Mouse (Mus musculus): ENCODE measurements around the gene Arl6ip5. TPM values are rescaled to one million over a fixed set of nuclear protein-coding genes. Genes with fewer than 3 reads are reported as not detected.

Gene Arl6ip5
- 64.9 and 72.3 TPM in 2 replicates for polyA plus RNA-seq (2015; fragmentation: Nextera tagmentation; extraction: Ambion mirVana)

- H3K9ac ChIP-seq (ENCODE audit: low read depth, low read length): peak within 1 kb of the TSS; percentile 71
- no peaks in the 10 kb centered on the region for H3K27me3 ChIP-seq (ENCODE audit: insufficient read depth, low read length)
- TF ChIP-seq CTCF (IDR thresholded peaks at IDR 0.05; ENCODE audit: low read depth): no peak; the same call in 1 of the 2 replicates
- H3K4me3 ChIP-seq (replicated peaks; ENCODE audit: low read depth, low read length): peak within 1 kb of the TSS; percentile 85
- DNase-seq (ENCODE audit: low spot score) (peak; percentile 97), ATAC-seq (replicated peaks; ENCODE audit: low FRiP score, low read depth) (peak; percentile 86)
- peak within 1 kb of the TSS; percentile 77 for H3K27ac ChIP-seq
- 10% methylated on average over 32 of the region's 32 CpGs for WGBS
- H3K36me3 ChIP-seq (ENCODE audit: insufficient read depth, low read length): no peaks in the 10 kb centered on the region
- no peaks in the 10 kb centered on the region for H3K9me3 ChIP-seq (replicated peaks; ENCODE audit: low read length)
- peak within 1 kb of the TSS; percentile 92 for H3K4me2 ChIP-seq (ENCODE audit: low read length)
- peaks cover 7% of the 10 kb centered on the region; the same call in 1 of the 2 replicates for H3K4me1 ChIP-seq (replicated peaks; ENCODE audit: insufficient read depth, low read length)
These were observed at the start of gene Arl6ip5 for GRCm38 (mm10) chr6:97210191-97210961. TSS of gene Arl6ip5 (plus strand) at chr6:97210689.

DNA sequence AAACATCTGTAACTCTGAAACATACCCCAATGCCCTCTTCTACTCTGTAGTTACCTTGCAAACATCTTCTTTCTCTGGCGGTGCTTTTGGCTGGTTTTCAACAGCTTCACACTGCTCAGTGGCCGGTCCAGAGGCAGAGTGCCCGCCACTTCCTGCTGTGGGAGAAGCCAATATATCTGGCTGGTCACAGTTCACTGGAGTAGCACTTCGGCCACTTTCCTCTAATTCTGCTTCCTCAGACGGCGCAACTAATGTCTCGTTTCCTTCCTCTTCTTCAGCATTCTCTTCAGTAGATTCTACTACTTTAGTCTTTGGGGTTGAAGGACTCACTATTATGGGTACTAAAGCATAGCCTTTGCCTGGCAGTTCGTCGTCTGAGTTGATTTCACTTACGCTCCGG is 34.8 kb upstream of the Arl6ip5 start:
- DNase-seq (ENCODE audit: low spot score) (peak; percentile 51), ATAC-seq (replicated peaks; ENCODE audit: low FRiP score, low read depth) (no peak)
- Histone ChIP-seq H3K4me2 (ENCODE audit: low read length) (peak overlapping the region; percentile 19; the same call in 1 of the 2 replicates), H3K36me3 (ENCODE audit: insufficient read depth, low read length) (peaks cover 17% of the 10 kb centered on the region), H3K9me3 (replicated peaks; ENCODE audit: low read length) (no peaks in the 10 kb centered on the region), H3K4me1 (replicated peaks; ENCODE audit: insufficient read depth, low read length) (peaks cover 14% of the 10 kb centered on the region), H3K27me3 (ENCODE audit: insufficient read depth, low read length) (no peaks in the 10 kb centered on the region), H3K4me3 (replicated peaks; ENCODE audit: low read depth, low read length) (no peak overlapping the region), H3K27ac (no peak overlapping the region), H3K9ac (ENCODE audit: low read depth, low read length) (no peak overlapping the region)
- WGBS: 39% methylated on average over 11 of the region's 11 CpGs
- TF ChIP-seq CTCF (IDR thresholded peaks at IDR 0.05; ENCODE audit: low read depth): no peak

GRCm38 (mm10) chr6:97178491-97179366 is 31.8 kb upstream of the Arl6ip5 start, which contains the start of gene Tmf1:
TSS of gene Tmf1 (minus strand) at chr6:97179122.
- Histone ChIP-seq H3K9ac (ENCODE audit: low read depth, low read length) (peak within 1 kb of the TSS; percentile 81), H3K27ac (peak within 1 kb of the TSS; percentile 92), H3K9me3 (replicated peaks; ENCODE audit: low read length) (no peaks in the 10 kb centered on the region), H3K4me3 (replicated peaks; ENCODE audit: low read depth, low read length) (peak within 1 kb of the TSS; percentile 87), H3K4me2 (ENCODE audit: low read length) (peak within 1 kb of the TSS; percentile 72), H3K4me1 (replicated peaks; ENCODE audit: insufficient read depth, low read length) (peaks cover 14% of the 10 kb centered on the region), H3K36me3 (ENCODE audit: insufficient read depth, low read length) (peaks cover 3% of the 10 kb centered on the region; the same call in 1 of the 2 replicates), H3K27me3 (ENCODE audit: insufficient read depth, low read length) (no peaks in the 10 kb centered on the region)
- ATAC-seq (replicated peaks; ENCODE audit: low FRiP score, low read depth) (peak; percentile 97), DNase-seq (ENCODE audit: low spot score) (peak; percentile 98)
- TF ChIP-seq CTCF (IDR thresholded peaks at IDR 0.05; ENCODE audit: low read depth): no peak
- WGBS: under 1% methylated on average over 76 of the region's 80 CpGs

DNA sequence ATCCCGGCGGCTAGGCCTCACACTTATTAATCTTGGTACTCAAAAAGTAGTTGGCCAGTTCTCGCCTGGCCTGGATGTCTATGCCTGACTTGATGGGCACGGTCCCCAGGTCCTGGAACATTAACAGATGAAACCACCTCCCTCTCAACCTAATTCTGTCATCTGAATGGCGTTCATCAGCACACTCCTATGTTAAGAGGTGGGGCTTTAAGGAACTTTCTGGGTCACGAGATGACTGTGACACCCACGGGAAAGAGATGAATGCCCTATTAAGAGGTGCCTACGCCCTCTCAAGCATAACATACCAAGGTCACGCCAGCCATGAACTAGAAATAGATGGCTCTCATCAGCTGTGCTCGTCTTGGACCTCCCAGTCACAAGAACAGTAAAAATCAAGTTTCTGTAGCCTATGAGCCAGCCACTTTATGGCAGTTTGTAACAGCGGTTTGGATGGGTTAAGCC is 31.1 kb upstream of the Arl6ip5 start:
- 5% methylated on average over 11 of the region's 11 CpGs for WGBS
- Histone ChIP-seq H3K4me3 (replicated peaks; ENCODE audit: low read depth, low read length) (peak overlapping the region; percentile 87), H3K36me3 (ENCODE audit: insufficient read depth, low read length) (peaks cover 6% of the 10 kb centered on the region; the same call in 1 of the 2 replicates), H3K4me2 (ENCODE audit: low read length) (peak overlapping the region; percentile 72), H3K4me1 (replicated peaks; ENCODE audit: insufficient read depth, low read length) (peaks cover 14% of the 10 kb centered on the region), H3K27me3 (ENCODE audit: insufficient read depth, low read length) (no peaks in the 10 kb centered on the region), H3K27ac (peak overlapping the region; percentile 92), H3K9me3 (replicated peaks; ENCODE audit: low read length) (no peaks in the 10 kb centered on the region), H3K9ac (ENCODE audit: low read depth, low read length) (peak overlapping the region; percentile 81)
- peak; percentile 52 for DNase-seq (ENCODE audit: low spot score)
- ATAC-seq (replicated peaks; ENCODE audit: low FRiP score, low read depth): peak; percentile 65
- TF ChIP-seq CTCF (IDR thresholded peaks at IDR 0.05; ENCODE audit: low read depth): no peak

DNA sequence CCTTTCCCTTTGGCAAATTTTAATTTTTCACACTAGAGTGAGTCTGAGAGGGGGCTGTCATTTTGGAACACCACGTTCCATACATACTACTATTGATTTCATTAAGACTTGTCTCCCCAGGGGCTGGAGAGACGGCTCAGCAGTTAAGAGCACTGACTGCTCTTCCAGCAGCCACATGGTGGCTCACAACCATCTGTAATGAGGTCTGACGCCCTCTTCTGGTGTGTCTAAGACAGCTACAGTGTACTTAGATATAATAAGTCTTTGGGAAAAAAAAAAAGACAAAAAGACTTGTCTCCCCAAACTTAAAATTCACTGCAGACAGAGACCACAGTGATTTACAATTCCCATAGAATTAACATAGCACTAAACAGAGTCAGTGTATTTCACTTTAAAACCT is 10.1 kb upstream of the Arl6ip5 start:
- Histone ChIP-seq H3K27me3 (ENCODE audit: insufficient read depth, low read length) (no peaks in the 10 kb centered on the region), H3K4me2 (ENCODE audit: low read length) (no peak overlapping the region), H3K27ac (no peak overlapping the region), H3K9ac (ENCODE audit: low read depth, low read length) (no peak overlapping the region), H3K4me3 (replicated peaks; ENCODE audit: low read depth, low read length) (no peak overlapping the region), H3K36me3 (ENCODE audit: insufficient read depth, low read length) (peaks cover 16% of the 10 kb centered on the region), H3K4me1 (replicated peaks; ENCODE audit: insufficient read depth, low read length) (no peaks in the 10 kb centered on the region), H3K9me3 (replicated peaks; ENCODE audit: low read length) (no peaks in the 10 kb centered on the region)
- ATAC-seq (replicated peaks; ENCODE audit: low FRiP score, low read depth) (no peak), DNase-seq (ENCODE audit: low spot score) (no peak)
- peak; percentile 33 for TF ChIP-seq CTCF (IDR thresholded peaks at IDR 0.05; ENCODE audit: low read depth)
- 63% methylated on average over 3 of the region's 3 CpGs for WGBS

DNA sequence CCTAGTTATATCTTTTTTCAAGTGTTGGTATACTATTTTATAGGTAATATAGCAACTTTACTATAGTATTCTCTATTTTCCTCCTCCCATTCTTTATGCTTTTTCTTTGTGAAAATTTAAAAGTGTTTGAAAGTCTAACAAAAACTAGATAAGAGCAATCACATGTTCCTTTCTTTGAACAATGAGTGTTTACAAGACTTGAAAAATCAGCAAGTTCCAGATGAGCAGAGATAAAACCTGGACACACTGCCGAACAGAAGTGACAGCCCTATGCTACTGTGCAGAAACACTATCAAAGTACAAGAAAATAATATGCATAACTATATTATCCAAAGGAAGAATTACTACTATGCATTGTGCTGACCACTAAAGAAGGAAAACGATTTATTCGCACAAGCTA is 8.0 kb upstream of the Arl6ip5 start:
- no peak for ATAC-seq (replicated peaks; ENCODE audit: low FRiP score, low read depth)
- TF ChIP-seq CTCF (IDR thresholded peaks at IDR 0.05; ENCODE audit: low read depth): no peak

More for the DNA sequence above, 8.0 kb upstream of the Arl6ip5 start:
- H3K27ac ChIP-seq: no peak overlapping the region
- H3K27me3 ChIP-seq (ENCODE audit: insufficient read depth, low read length): no peaks in the 10 kb centered on the region
- no peaks in the 10 kb centered on the region for H3K4me1 ChIP-seq (replicated peaks; ENCODE audit: insufficient read depth, low read length)
- no peak for DNase-seq (ENCODE audit: low spot score)
- no peak overlapping the region for H3K9ac ChIP-seq (ENCODE audit: low read depth, low read length)
- H3K9me3 ChIP-seq (replicated peaks; ENCODE audit: low read length): no peaks in the 10 kb centered on the region
- no peak overlapping the region for H3K4me2 ChIP-seq (ENCODE audit: low read length)
- no peak overlapping the region for H3K4me3 ChIP-seq (replicated peaks; ENCODE audit: low read depth, low read length)
- 93% methylated on average over 3 of the region's 3 CpGs for WGBS
- H3K36me3 ChIP-seq (ENCODE audit: insufficient read depth, low read length): peaks cover 2% of the 10 kb centered on the region

All from kidney, postnatal 0 days (tissue).